ENCODE assay signal across 8 mouse cellular contexts in the genomic region with DNA sequence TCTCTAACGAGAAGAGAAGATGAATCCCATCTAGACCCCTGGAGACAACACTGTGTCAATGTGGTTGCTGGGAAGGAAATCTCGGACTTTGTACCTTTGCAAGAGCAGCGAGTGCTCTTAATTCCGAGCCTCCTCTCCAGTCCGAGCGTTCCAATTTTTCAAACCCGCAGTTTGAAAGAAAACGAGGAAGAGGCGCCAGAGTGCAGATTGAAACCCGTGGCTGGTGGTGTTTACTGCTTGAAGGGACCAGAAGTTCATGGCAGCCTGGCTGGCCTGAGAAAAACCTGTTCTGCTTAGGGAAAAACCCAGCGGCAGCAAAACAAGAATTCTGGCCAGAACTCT.
DNase-seq lines count a peak whose midpoint lies in the region; ATAC-seq and TF ChIP-seq lines count a peak whose summit lies in the region.
"Had no signal": no experiment of that assay in that cellular context is flagged by ENCODE, and none has a peak within 500 bp of the region (broad histone marks: within the 10 kb centered on the region; RNA-seq: fewer than 3 reads in every experiment).

No protein-coding gene starts in this region.

- H3K36me3 ChIP-seq in embryonic facial prominence, embryonic 10.5 days (replicated peaks): no peaks in the 10 kb centered on the region
- H3K36me3 ChIP-seq in liver, embryonic 11.5 days (ENCODE audit: control insufficient read depth, insufficient read depth, low read length): no peaks in the 10 kb centered on the region

- intact Hi-C loops in left cerebral cortex, adult 2 months (cut with DNase I): loop anchor here (5.0 kb wide), 1 partner anchor 85 kb away; no protein-coding TSS in a partner anchor

- WGBS in embryonic facial prominence, embryonic 10.5 days: 45% methylated on average over 11 of the region's 11 CpGs
- WGBS in liver, embryonic 11.5 days: 44% methylated on average over 11 of the region's 11 CpGs

- no peak for DNase-seq in left cerebral cortex, adult 2 months (ENCODE audit: extremely low spot score in 1 of 2, low spot score in 2 of 2)
- no peak for DNase-seq in left cerebral cortex, adult 11 months (ENCODE audit: low spot score)
- peak; percentile 18 for DNase-seq in embryonic facial prominence, embryonic 10.5 days (ENCODE audit: low spot score)
- peak; percentile 3 for DNase-seq in induced T-regulatory cell, adult 2 months (ENCODE audit: low read depth)
- peak; percentile 37 for DNase-seq in liver, embryonic 11.5 days (ENCODE audit: low spot score)
- peak; percentile 23 for DNase-seq in right cerebral cortex, postnatal 25 days
- no peak for DNase-seq in B cell, adult 2 months

- no peak for TF ChIP-seq CTCF in left cerebral cortex, adult 2 months (IDR thresholded peaks at IDR 0.05)

- H3K9me3 ChIP-seq in embryonic facial prominence, embryonic 10.5 days: no peaks in the 10 kb centered on the region
- H3K9me3 ChIP-seq in liver, embryonic 11.5 days (ENCODE audit: control insufficient read depth, low read length): no peaks in the 10 kb centered on the region

- peak overlapping the region; percentile 57 for H3K4me2 ChIP-seq in liver, embryonic 11.5 days

- H3K9ac ChIP-seq in liver, embryonic 11.5 days (ENCODE audit: low read depth, low read length): no peak overlapping the region

- peak overlapping the region; percentile 88 for H3K27ac ChIP-seq in left cerebral cortex, adult 2 months
- H3K27ac ChIP-seq in embryonic facial prominence, embryonic 10.5 days (replicated peaks): peak overlapping the region; percentile 59; the same call in 1 of the 2 replicates
- H3K27ac ChIP-seq in liver, embryonic 11.5 days (ENCODE audit: low read depth, low read length): no peak overlapping the region
- H3K27ac ChIP-seq: macrophage had no signal

- H3K27me3 ChIP-seq in embryonic facial prominence, embryonic 10.5 days (replicated peaks; ENCODE audit: low read depth, poor library complexity, severe bottlenecking): peaks cover 25% of the 10 kb centered on the region
- no peaks in the 10 kb centered on the region for H3K27me3 ChIP-seq in liver, embryonic 11.5 days (replicated peaks; ENCODE audit: control insufficient read depth, insufficient read depth, low read length)

- H3K4me1 ChIP-seq in embryonic facial prominence, embryonic 10.5 days: peaks cover 31% of the 10 kb centered on the region
- peaks cover 9% of the 10 kb centered on the region for H3K4me1 ChIP-seq in liver, embryonic 11.5 days (replicated peaks; ENCODE audit: control insufficient read depth, insufficient read depth, low read length)

- H3K4me3 ChIP-seq in left cerebral cortex, adult 2 months: peak overlapping the region; percentile 1; the same call in 1 of the 2 replicates
- H3K4me3 ChIP-seq in embryonic facial prominence, embryonic 10.5 days: peak overlapping the region; percentile 29; the same call in 1 of the 2 replicates
- no peak overlapping the region; the same call in 1 of the 2 replicates for H3K4me3 ChIP-seq in liver, embryonic 11.5 days (ENCODE audit: low read depth, low read length)

- no peak for ATAC-seq in liver, embryonic 11.5 days (replicated peaks; ENCODE audit: low FRiP score)

Comparison
In these comparisons a context has a peak if more than half of its experiments do, and no peak if none do; other contexts are left out.
1. DNase-seq: peak in embryonic facial prominence, embryonic 10.5 days (single experiment), induced T-regulatory cell, adult 2 months (single experiment), liver, embryonic 11.5 days (single experiment) and right cerebral cortex, postnatal 25 days (single experiment); none in left cerebral cortex, adult 2 months (0 of 2), left cerebral cortex, adult 11 months (single experiment) and B cell, adult 2 months (0 of 2).